Comparison of ENCODE assay signal across 15 mouse cellular contexts in genomic region chr16:81651550-81651949, GRCm38 (mm10).
DNase-seq lines count a peak whose midpoint lies in the region; ATAC-seq lines count a peak whose summit lies in the region.
"Had no signal": no experiment of that assay in that cellular context is flagged by ENCODE, and none has a peak within 500 bp of the region (broad histone marks: within the 10 kb centered on the region; RNA-seq: fewer than 3 reads in every experiment).

No protein-coding gene starts in this region.

- 19% methylated on average over 1 of the region's 1 CpGs for WGBS in hindbrain, embryonic 14.5 days
- WGBS in hindbrain, embryonic 11.5 days, result 73% methylated on average over 1 of the region's 1 CpGs
- WGBS in heart, embryonic 10.5 days, result 64% methylated on average over 1 of the region's 1 CpGs

- no peaks in the 10 kb centered on the region for H3K4me1 ChIP-seq in hindbrain, embryonic 14.5 days (replicated peaks; ENCODE audit: control insufficient read depth, insufficient read depth, low read length)
- no peaks in the 10 kb centered on the region for H3K4me1 ChIP-seq in hindbrain, embryonic 11.5 days (replicated peaks; ENCODE audit: control insufficient read depth, insufficient read depth, low read length)
- no peaks in the 10 kb centered on the region for H3K4me1 ChIP-seq in heart, embryonic 10.5 days
- H3K4me1 ChIP-seq: kidney, embryonic 15.5 days had no signal

- DNase-seq in adrenal gland, postnatal 36 days, result peak; percentile 1 to 10
- no peak for DNase-seq in adrenal gland, postnatal 25 days
- DNase-seq in hindbrain, embryonic 14.5 days (ENCODE audit: low spot score), result peak; percentile 63
- no peak for DNase-seq in hindbrain, embryonic 11.5 days (ENCODE audit: low spot score)
- DNase-seq in right cerebral cortex, postnatal 10 days (ENCODE audit: low spot score in 2 of 2), result peak; percentile 24 to 29
- no peak for DNase-seq in right cerebral cortex, postnatal 25 days
- no peak for DNase-seq in heart, embryonic 10.5 days (ENCODE audit: low spot score)
- no peak for DNase-seq in thymus, postnatal 25 days
- DNase-seq: heart, adult 11 months; thymus, postnatal 4 days had no signal

- peak; percentile 51; the same call in 1 of the 2 replicates for ATAC-seq in hindbrain, embryonic 14.5 days (ENCODE audit: low FRiP score)
- ATAC-seq in hindbrain, embryonic 11.5 days (ENCODE audit: low FRiP score), result no peak
- ATAC-seq: inflammation-experienced regulatory T-cells, adult 6 months; lung, postnatal 0 days had no signal

- H3K27ac ChIP-seq in hindbrain, embryonic 14.5 days, result no peak overlapping the region
- H3K27ac ChIP-seq in hindbrain, embryonic 11.5 days (ENCODE audit: low read depth, low read length), result no peak overlapping the region
- H3K27ac ChIP-seq in heart, embryonic 10.5 days, result no peak overlapping the region
- H3K27ac ChIP-seq: kidney, embryonic 15.5 days; stomach, postnatal 0 days had no signal

- H3K4me2 ChIP-seq in hindbrain, embryonic 14.5 days (replicated peaks), result no peak overlapping the region
- no peak overlapping the region for H3K4me2 ChIP-seq in hindbrain, embryonic 11.5 days (replicated peaks; ENCODE audit: low read depth, low read length)
- H3K4me2 ChIP-seq: kidney, embryonic 15.5 days; liver, embryonic 11.5 days had no signal

- no peaks in the 10 kb centered on the region for H3K36me3 ChIP-seq in hindbrain, embryonic 14.5 days (replicated peaks; ENCODE audit: control insufficient read depth, insufficient read depth)
- H3K36me3 ChIP-seq in hindbrain, embryonic 11.5 days (ENCODE audit: control insufficient read depth, insufficient read depth, low read length), result no peaks in the 10 kb centered on the region
- H3K36me3 ChIP-seq in heart, embryonic 10.5 days, result no peaks in the 10 kb centered on the region
- H3K36me3 ChIP-seq: kidney, embryonic 15.5 days had no signal

- no peaks in the 10 kb centered on the region for H3K27me3 ChIP-seq in hindbrain, embryonic 14.5 days (ENCODE audit: control insufficient read depth, insufficient read depth, low read length)
- no peaks in the 10 kb centered on the region for H3K27me3 ChIP-seq in hindbrain, embryonic 11.5 days (ENCODE audit: control insufficient read depth, insufficient read depth, low read length)
- H3K27me3 ChIP-seq in heart, embryonic 10.5 days (ENCODE audit: insufficient read depth, poor library complexity, severe bottlenecking), result no peaks in the 10 kb centered on the region
- H3K27me3 ChIP-seq: kidney, embryonic 15.5 days had no signal

- no peak overlapping the region for H3K9ac ChIP-seq in hindbrain, embryonic 14.5 days
- H3K9ac ChIP-seq in hindbrain, embryonic 11.5 days (ENCODE audit: low read depth, low read length), result no peak overlapping the region
- H3K9ac ChIP-seq: kidney, embryonic 15.5 days had no signal

- H3K4me3 ChIP-seq in hindbrain, embryonic 14.5 days (replicated peaks; ENCODE audit: low read length), result no peak overlapping the region
- H3K4me3 ChIP-seq in hindbrain, embryonic 11.5 days (ENCODE audit: low read depth, low read length), result no peak overlapping the region
- no peak overlapping the region for H3K4me3 ChIP-seq in heart, embryonic 10.5 days
- H3K4me3 ChIP-seq: kidney, embryonic 15.5 days had no signal

- no peaks in the 10 kb centered on the region for H3K9me3 ChIP-seq in hindbrain, embryonic 14.5 days (ENCODE audit: control insufficient read depth, low read length)
- no peaks in the 10 kb centered on the region for H3K9me3 ChIP-seq in hindbrain, embryonic 11.5 days (ENCODE audit: control insufficient read depth, low read length)
- H3K9me3 ChIP-seq in heart, embryonic 10.5 days, result no peaks in the 10 kb centered on the region
- H3K9me3 ChIP-seq: kidney, embryonic 15.5 days had no signal

Comparison
In these comparisons a context has a peak if more than half of its experiments do, and no peak if none do; other contexts are left out.
1. DNase-seq: peak in adrenal gland, postnatal 36 days (2 of 2), hindbrain, embryonic 14.5 days (single experiment) and right cerebral cortex, postnatal 10 days (2 of 2); none in adrenal gland, postnatal 25 days (single experiment), hindbrain, embryonic 11.5 days (single experiment), right cerebral cortex, postnatal 25 days (single experiment), heart, embryonic 10.5 days (single experiment) and thymus, postnatal 25 days (single experiment).